Mouse (Mus musculus): ENCODE results near the gene 1110002E22Rik. TPM values are rescaled to one million over a fixed set of nuclear protein-coding genes. Genes with fewer than 3 reads are reported as not detected.

The 1110002E22Rik gene
- 3.2 and 6.8 TPM in 2 replicates for polyA plus RNA-seq (2016; fragmentation: Nextera tagmentation; extraction: Ambion mirVana)

- Histone ChIP-seq H3K27ac (peak within 1 kb of the TSS; percentile 91), H3K36me3 (no peaks in the 10 kb centered on the region; the same call in none of the 2 replicates), H3K27me3 (ENCODE audit: insufficient read depth, poor library complexity, severe bottlenecking) (no peaks in the 10 kb centered on the region), H3K4me1 (peaks cover 69% of the 10 kb centered on the region), H3K9me3 (no peaks in the 10 kb centered on the region), H3K4me3 (peak within 1 kb of the TSS; percentile 44)
- no peak for DNase-seq (ENCODE audit: low spot score)
- 56% methylated on average over 33 of the region's 33 CpGs for WGBS
Observed at GRCm38 (mm10) chr3:138064732-138065645, at the start of gene 1110002E22Rik. TSS of gene 1110002E22Rik (plus strand) at chr3:138065052.

- no peak for DNase-seq (ENCODE audit: low spot score)
- Histone ChIP-seq H3K4me1 (peaks cover 2% of the 10 kb centered on the region; the same call in 1 of the 2 replicates), H3K9me3 (no peaks in the 10 kb centered on the region), H3K36me3 (no peaks in the 10 kb centered on the region), H3K27ac (no peak overlapping the region), H3K27me3 (ENCODE audit: insufficient read depth, poor library complexity, severe bottlenecking) (no peaks in the 10 kb centered on the region), H3K4me3 (no peak overlapping the region)
- whole genome bisulfite sequencing, result 85% methylated on average over 12 of the region's 12 CpGs
Observed at GRCm38 (mm10) chr3:138016810-138017209, 48.0 kb upstream of the 1110002E22Rik start.

GRCm38 (mm10) chr3:138022003-138022402, 42.8 kb upstream of the 1110002E22Rik start:
- peaks cover 6% of the 10 kb centered on the region; the same call in 1 of the 2 replicates for H3K4me1 ChIP-seq

GRCm38 (mm10) chr3:138022651-138023050, 42.2 kb upstream of the 1110002E22Rik start:
- H3K36me3 ChIP-seq, result no peaks in the 10 kb centered on the region
- H3K4me1 ChIP-seq, result peaks cover 12% of the 10 kb centered on the region
- no peaks in the 10 kb centered on the region for H3K9me3 ChIP-seq
- H3K27me3 ChIP-seq (ENCODE audit: insufficient read depth, poor library complexity, severe bottlenecking), result no peaks in the 10 kb centered on the region
- no peak overlapping the region for H3K4me3 ChIP-seq
- 82% methylated on average over 4 of the region's 4 CpGs for whole genome bisulfite sequencing
- H3K27ac ChIP-seq, result no peak overlapping the region
- DNase-seq (ENCODE audit: low spot score), result no peak

More at GRCm38 (mm10) chr3:138022003-138022402, 42.8 kb upstream of the 1110002E22Rik start:
- no peak overlapping the region for H3K27ac ChIP-seq
- no peaks in the 10 kb centered on the region for H3K36me3 ChIP-seq
- no peaks in the 10 kb centered on the region for H3K9me3 ChIP-seq
- H3K4me3 ChIP-seq, result no peak overlapping the region
- whole genome bisulfite sequencing, result 85% methylated on average over 4 of the region's 4 CpGs
- H3K27me3 ChIP-seq (ENCODE audit: insufficient read depth, poor library complexity, severe bottlenecking), result no peaks in the 10 kb centered on the region
- DNase-seq (ENCODE audit: low spot score), result no peak

- H3K27ac ChIP-seq, result peak overlapping the region; percentile 74; the same call in 1 of the 2 replicates
- H3K4me3 ChIP-seq, result peak overlapping the region; percentile 12; the same call in 1 of the 2 replicates
- H3K27me3 ChIP-seq (ENCODE audit: insufficient read depth, poor library complexity, severe bottlenecking), result no peaks in the 10 kb centered on the region
- no peak for DNase-seq (ENCODE audit: low spot score)
- no peaks in the 10 kb centered on the region for H3K36me3 ChIP-seq
- WGBS, result 47% methylated on average over 10 of the region's 10 CpGs
- H3K9me3 ChIP-seq, result no peaks in the 10 kb centered on the region
- H3K4me1 ChIP-seq, result peaks cover 16% of the 10 kb centered on the region
Observed at GRCm38 (mm10) chr3:138026286-138026685, 38.6 kb upstream of the 1110002E22Rik start.

GRCm38 (mm10) chr3:138027575-138028362, 37.1 kb upstream of the 1110002E22Rik start:
- H3K9me3 ChIP-seq, result no peaks in the 10 kb centered on the region
- WGBS, result 81% methylated on average over 5 of the region's 5 CpGs
- H3K27ac ChIP-seq, result no peak overlapping the region
- peaks cover 16% of the 10 kb centered on the region for H3K4me1 ChIP-seq
- H3K36me3 ChIP-seq, result no peaks in the 10 kb centered on the region
- DNase-seq (ENCODE audit: low spot score), result no peak
- no peak overlapping the region for H3K4me3 ChIP-seq
- no peaks in the 10 kb centered on the region for H3K27me3 ChIP-seq (ENCODE audit: insufficient read depth, poor library complexity, severe bottlenecking)

- Histone ChIP-seq H3K9me3 (no peaks in the 10 kb centered on the region), H3K36me3 (no peaks in the 10 kb centered on the region), H3K27ac (no peak overlapping the region), H3K27me3 (ENCODE audit: insufficient read depth, poor library complexity, severe bottlenecking) (no peaks in the 10 kb centered on the region), H3K4me3 (no peak overlapping the region), H3K4me1 (peaks cover 16% of the 10 kb centered on the region)
- DNase-seq (ENCODE audit: low spot score), result no peak
- 84% methylated on average over 5 of the region's 5 CpGs for WGBS
Observed at GRCm38 (mm10) chr3:138029351-138029750, 35.5 kb upstream of the 1110002E22Rik start.

GRCm38 (mm10) chr3:138030563-138030962, 34.3 kb upstream of the 1110002E22Rik start:
- Histone ChIP-seq H3K36me3 (no peaks in the 10 kb centered on the region), H3K4me3 (no peak overlapping the region), H3K4me1 (peaks cover 16% of the 10 kb centered on the region), H3K27ac (no peak overlapping the region), H3K9me3 (no peaks in the 10 kb centered on the region), H3K27me3 (ENCODE audit: insufficient read depth, poor library complexity, severe bottlenecking) (no peaks in the 10 kb centered on the region)
- DNase-seq (ENCODE audit: low spot score), result no peak
- 84% methylated on average over 6 of the region's 6 CpGs for WGBS

- H3K27me3 ChIP-seq (ENCODE audit: insufficient read depth, poor library complexity, severe bottlenecking), result no peaks in the 10 kb centered on the region
- H3K36me3 ChIP-seq, result no peaks in the 10 kb centered on the region
- DNase-seq (ENCODE audit: low spot score), result no peak
- no peaks in the 10 kb centered on the region for H3K4me1 ChIP-seq
- H3K9me3 ChIP-seq, result no peaks in the 10 kb centered on the region
- 64% methylated on average over 6 of the region's 6 CpGs for WGBS
- H3K4me3 ChIP-seq, result no peak overlapping the region
- no peak overlapping the region for H3K27ac ChIP-seq
Observed at GRCm38 (mm10) chr3:138033986-138034385, 30.9 kb upstream of the 1110002E22Rik start.

- 66% methylated on average over 2 of the region's 2 CpGs for WGBS
- DNase-seq (ENCODE audit: low spot score), result no peak
Observed at GRCm38 (mm10) chr3:138040938-138041337, 23.9 kb upstream of the 1110002E22Rik start.

GRCm38 (mm10) chr3:138041591-138042301, 23.1 kb upstream of the 1110002E22Rik start:
- Histone ChIP-seq H3K4me3 (no peak overlapping the region), H3K36me3 (no peaks in the 10 kb centered on the region), H3K27ac (peak overlapping the region; percentile 52; the same call in 1 of the 2 replicates), H3K9me3 (no peaks in the 10 kb centered on the region), H3K4me1 (peaks cover 3% of the 10 kb centered on the region; the same call in 1 of the 2 replicates), H3K27me3 (ENCODE audit: insufficient read depth, poor library complexity, severe bottlenecking) (no peaks in the 10 kb centered on the region)
- 67% methylated on average over 3 of the region's 3 CpGs for WGBS
- no peak for DNase-seq (ENCODE audit: low spot score)

More at GRCm38 (mm10) chr3:138040938-138041337, 23.9 kb upstream of the 1110002E22Rik start:
- H3K9me3 ChIP-seq, result no peaks in the 10 kb centered on the region
- no peak overlapping the region for H3K27ac ChIP-seq
- H3K27me3 ChIP-seq (ENCODE audit: insufficient read depth, poor library complexity, severe bottlenecking), result no peaks in the 10 kb centered on the region
- H3K4me1 ChIP-seq, result peaks cover 3% of the 10 kb centered on the region; the same call in 1 of the 2 replicates
- H3K36me3 ChIP-seq, result no peaks in the 10 kb centered on the region
- no peak overlapping the region for H3K4me3 ChIP-seq

GRCm38 (mm10) chr3:138043316-138043715, 21.5 kb upstream of the 1110002E22Rik start:
- no peaks in the 10 kb centered on the region for H3K36me3 ChIP-seq
- no peaks in the 10 kb centered on the region for H3K27me3 ChIP-seq (ENCODE audit: insufficient read depth, poor library complexity, severe bottlenecking)
- H3K4me3 ChIP-seq, result no peak overlapping the region
- H3K9me3 ChIP-seq, result no peaks in the 10 kb centered on the region
- no peak for DNase-seq (ENCODE audit: low spot score)
- WGBS, result 81% methylated on average over 7 of the region's 7 CpGs
- H3K4me1 ChIP-seq, result peaks cover 3% of the 10 kb centered on the region; the same call in 1 of the 2 replicates
- H3K27ac ChIP-seq, result 0 out of 2 replicates have a peak overlapping the region, but pooled peaks have one; percentile 22
